Mouse (Mus musculus) liver, postnatal 0 days (tissue): Measurements from ENCODE around the gene Noto. TPM values are rescaled to one million over a fixed set of nuclear protein-coding genes. Genes with fewer than 3 reads are reported as not detected.

Experiments used
- ATAC-seq: fragments of 200-750 bp; cut with Nextera tagmentation; 2 replicates; pipeline ENCODE4 v1.8.0; 2017; ENCODE audit warnings: mild to moderate bottlenecking, moderate library complexity
- DNase-seq: peaks from one replicate; pipeline ENCODE4 v3.0.0-alpha.2; 2016
- H3K27ac ChIP-seq: fragments of 300-500 bp; sonication (generic); 2 replicates; pipeline ENCODE4 v1.5.1; 2014; ENCODE audit warnings: antibody characterized with exemption, moderate library complexity, mild to moderate bottlenecking, low read depth
- H3K27me3 ChIP-seq: fragments of 300-500 bp; sonication (generic); 2 replicates; pipeline ENCODE4 v1.6.1; 2014; ENCODE audit warnings: low read length, control low read depth, mixed read lengths; ENCODE audit not compliant: insufficient read depth
- H3K36me3 ChIP-seq: fragments of 300-500 bp; sonication (generic); replicated peaks from 2 replicates; pipeline ENCODE4 v1.6.1; 2014; ENCODE audit warnings: mild to moderate bottlenecking, control low read depth, low read length, moderate library complexity, mixed read lengths; ENCODE audit not compliant: insufficient read depth
- H3K4me1 ChIP-seq: fragments of 300-500 bp; sonication (generic); 2 replicates; pipeline ENCODE4 v1.6.1; 2014; ENCODE audit warnings: antibody characterized with exemption, mild to moderate bottlenecking, control low read depth; ENCODE audit not compliant: insufficient read depth
- H3K4me2 ChIP-seq: fragments of 300-500 bp; sonication (generic); 2 replicates; pipeline ENCODE4 v1.6.1; 2014; ENCODE audit warnings: low read depth, mild to moderate bottlenecking, low read length, moderate library complexity, mixed read lengths
- H3K4me3 ChIP-seq: fragments of 300-500 bp; sonication (generic); 2 replicates; pipeline ENCODE4 v1.5.1; 2014; ENCODE audit warnings: low read depth, low read length
- H3K9ac ChIP-seq: fragments of 300-500 bp; sonication (generic); replicated peaks from 2 replicates; pipeline ENCODE4 v1.6.1; 2014; ENCODE audit warnings: mild to moderate bottlenecking, moderate library complexity
- H3K9me3 ChIP-seq: fragments of 300-500 bp; sonication (generic); 2 replicates; pipeline ENCODE4 v1.6.1; 2016; ENCODE audit warnings: mild to moderate bottlenecking, control low read depth, low read length, mixed read lengths
- CTCF ChIP-seq: sonication (generic); IDR thresholded peaks from 2 replicates; pipeline ENCODE4 v1.5.1; 2016; ENCODE audit warnings: antibody characterized with exemption, low read depth
- EP300 ChIP-seq: IDR thresholded peaks from 2 replicates; pipeline ENCODE4 v1.6.1; 2016; ENCODE audit warnings: antibody characterized with exemption, low read depth, mild to moderate bottlenecking
- WGBS: fragments of 180-500 bp; shearing (Covaris S2); extraction: QIAGEN DNeasy Blood & Tissue Kit; methylation state at CpG from one replicate; pipeline ENCODE4 v1.1.7; 2014; ENCODE audit not compliant: insufficient replicate concordance; 5-methylcytosine and 5-hydroxymethylcytosine counted together
- polyA plus RNA-seq: library from polyadenylated mRNA; unstranded; fragments of >200 nt; fragmentation: Nextera tagmentation; extraction: Ambion mirVana; gene quantifications from 2 replicates; pipeline ENCODE4 v1.2.1, GENCODE M21; 2015

The Noto gene
- polyA plus RNA-seq, 1 experiment from 2014 or later, result not detected

DNA sequence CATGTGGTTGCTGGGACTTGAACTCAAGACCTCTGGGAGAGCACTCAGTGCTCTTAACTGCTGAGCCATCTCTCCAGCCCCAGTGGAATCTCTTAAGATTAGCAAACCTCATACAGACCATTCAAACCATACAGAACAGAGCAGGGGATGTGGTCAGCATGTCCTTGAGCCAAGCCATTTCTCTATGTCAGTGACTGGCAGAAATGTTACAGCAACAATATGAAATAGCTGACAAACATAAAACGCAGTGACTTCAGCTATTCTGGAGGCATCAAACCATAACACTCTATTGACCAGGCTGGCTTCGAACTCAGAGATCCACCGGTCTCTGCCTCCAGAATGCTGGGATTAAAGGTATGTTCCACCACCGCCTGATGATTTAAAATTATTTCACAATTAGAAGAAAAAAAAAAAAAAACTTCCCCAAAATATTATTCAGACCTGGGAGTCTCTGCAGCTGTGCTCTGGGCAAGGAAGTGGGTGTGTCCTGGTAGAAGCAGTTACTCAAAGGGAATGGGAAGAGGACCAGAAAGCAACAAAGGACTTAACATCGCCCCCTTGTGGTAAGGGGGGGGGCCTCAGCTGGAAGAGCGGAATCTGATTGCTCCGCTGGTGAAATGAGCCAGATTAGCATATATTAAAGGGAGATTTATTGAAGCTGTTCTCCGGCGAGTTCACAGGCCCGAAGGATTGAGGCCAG lies 43.3 kb upstream of the Noto start:
- WGBS, result 26% methylated on average over 10 of the region's 10 CpGs
- Histone ChIP-seq H3K4me3 (no peak overlapping the region), H3K27me3 (no peaks in the 10 kb centered on the region), H3K9ac (no peak overlapping the region), H3K9me3 (no peaks in the 10 kb centered on the region), H3K4me1 (peaks cover 12% of the 10 kb centered on the region), H3K36me3 (no peaks in the 10 kb centered on the region), H3K27ac (no peak overlapping the region), H3K4me2 (peak overlapping the region; percentile 68)
- ATAC-seq (peak; percentile 68), DNase-seq (peak; percentile 76)
- TF ChIP-seq CTCF (peak; percentile 88), EP300 (no peak)

DNA sequence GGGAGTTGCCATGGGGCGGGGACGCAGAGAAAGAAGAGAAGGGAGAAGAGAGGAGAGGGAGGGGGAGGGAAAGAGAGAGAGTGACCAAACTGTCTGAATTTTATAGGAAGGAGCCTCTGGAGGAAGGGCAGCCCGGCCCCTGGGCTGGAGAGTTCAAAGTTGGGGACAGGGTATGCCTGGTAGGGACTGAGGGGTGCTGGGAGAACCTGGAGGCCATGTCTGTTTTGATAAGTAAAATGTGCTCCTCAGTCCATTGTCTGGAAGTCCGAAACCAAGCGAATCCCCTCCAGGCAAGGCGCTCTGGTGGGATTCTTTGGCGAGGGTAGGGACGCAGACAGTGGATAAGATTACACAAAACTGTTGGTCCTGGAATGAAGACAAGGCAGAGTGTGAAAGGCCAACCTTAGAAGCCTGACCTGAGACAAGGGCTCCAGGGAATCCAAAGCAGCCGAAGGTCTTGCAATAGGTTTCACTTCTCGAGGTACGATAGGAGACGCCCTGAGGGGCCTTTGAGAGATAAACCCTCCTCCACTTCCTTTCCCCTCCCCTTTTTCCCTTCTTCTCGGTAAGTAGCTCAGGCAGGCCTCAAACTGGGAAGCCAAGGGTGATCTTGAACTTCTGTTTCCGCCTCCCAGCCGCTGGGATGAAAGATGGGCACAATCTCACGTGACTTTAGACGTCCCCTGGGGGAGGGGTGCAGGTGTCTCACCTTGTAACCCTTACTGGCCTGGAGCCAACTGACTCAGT lies 42.6 kb upstream of the Noto start:
- no peaks in the 10 kb centered on the region for H3K9me3 ChIP-seq
- TF ChIP-seq EP300 (no peak), CTCF (no peak)
- 0 out of 2 replicates have a peak overlapping the region, but pooled peaks have one; percentile 2 for H3K9ac ChIP-seq
- no peaks in the 10 kb centered on the region for H3K36me3 ChIP-seq
- WGBS, result 23% methylated on average over 16 of the region's 17 CpGs
- DNase-seq, result no peak
- H3K4me2 ChIP-seq, result peak overlapping the region; percentile 68
- no peak overlapping the region for H3K27ac ChIP-seq
- H3K4me3 ChIP-seq, result no peak overlapping the region
- 0 out of 2 replicates have a peak, but pooled peaks have one; percentile 19 for ATAC-seq
- H3K27me3 ChIP-seq, result no peaks in the 10 kb centered on the region
- peaks cover 10% of the 10 kb centered on the region for H3K4me1 ChIP-seq

DNA sequence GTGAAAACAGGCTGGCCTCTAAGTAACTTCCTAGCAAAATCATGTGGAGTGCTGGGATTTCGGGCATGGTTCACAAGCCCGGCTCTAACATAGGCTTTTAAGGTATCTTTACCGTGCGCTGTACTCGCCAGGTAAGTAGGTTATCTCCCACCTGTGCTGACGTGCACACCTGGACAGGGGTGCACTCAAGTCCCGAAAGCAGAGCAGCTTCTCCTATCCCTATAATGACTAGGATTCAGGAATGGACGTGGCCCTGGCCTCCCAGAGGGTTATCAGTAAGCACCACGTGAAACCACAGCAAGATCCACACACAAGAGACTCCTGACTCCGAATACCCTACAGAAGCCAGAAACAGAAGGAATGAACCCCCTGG lies 42.1 kb upstream of the Noto start:
- H3K36me3 ChIP-seq, result no peaks in the 10 kb centered on the region
- no peaks in the 10 kb centered on the region for H3K27me3 ChIP-seq
- no peaks in the 10 kb centered on the region for H3K9me3 ChIP-seq
- H3K9ac ChIP-seq, result no peak overlapping the region
- peaks cover 10% of the 10 kb centered on the region for H3K4me1 ChIP-seq
- no peak overlapping the region for H3K4me3 ChIP-seq
- ATAC-seq (no peak), DNase-seq (no peak)
- WGBS, result 67% methylated on average over 10 of the region's 10 CpGs
- H3K27ac ChIP-seq, result no peak overlapping the region
- TF ChIP-seq EP300, result no peak
- TF ChIP-seq CTCF, result no peak
- H3K4me2 ChIP-seq, result no peak overlapping the region

DNA sequence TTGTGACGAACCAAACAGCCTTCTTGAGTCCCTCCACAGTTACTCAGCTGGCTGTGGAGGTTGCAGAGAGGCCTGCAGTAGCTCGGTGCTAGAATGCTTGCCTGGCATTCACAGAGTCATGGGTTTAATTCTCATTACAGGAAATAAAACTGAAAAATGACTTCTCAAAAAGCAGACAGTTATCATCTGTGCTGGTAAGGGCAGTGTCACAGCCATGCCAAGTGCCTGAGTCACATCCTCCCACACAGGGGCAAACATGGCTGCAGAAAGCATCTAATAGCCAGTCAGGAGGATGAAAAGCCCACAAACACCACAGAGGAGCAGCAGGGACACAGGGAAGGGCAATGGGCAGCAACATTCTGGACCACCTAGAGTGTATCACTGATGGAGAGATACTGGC lies 40.9 kb upstream of the Noto start:
- no peak overlapping the region for H3K9ac ChIP-seq
- no peaks in the 10 kb centered on the region for H3K36me3 ChIP-seq
- H3K27ac ChIP-seq, result no peak overlapping the region
- no peak for DNase-seq
- H3K4me2 ChIP-seq, result no peak overlapping the region
- ATAC-seq, result no peak
- 68% methylated on average over 2 of the region's 2 CpGs for WGBS
- H3K4me1 ChIP-seq, result peaks cover 10% of the 10 kb centered on the region
- TF ChIP-seq EP300 (no peak), CTCF (no peak)
- H3K4me3 ChIP-seq, result no peak overlapping the region
- H3K27me3 ChIP-seq, result 0 out of 2 replicates have a peak, but pooled peaks cover 2% of the 10 kb centered on the region
- no peaks in the 10 kb centered on the region for H3K9me3 ChIP-seq

DNA sequence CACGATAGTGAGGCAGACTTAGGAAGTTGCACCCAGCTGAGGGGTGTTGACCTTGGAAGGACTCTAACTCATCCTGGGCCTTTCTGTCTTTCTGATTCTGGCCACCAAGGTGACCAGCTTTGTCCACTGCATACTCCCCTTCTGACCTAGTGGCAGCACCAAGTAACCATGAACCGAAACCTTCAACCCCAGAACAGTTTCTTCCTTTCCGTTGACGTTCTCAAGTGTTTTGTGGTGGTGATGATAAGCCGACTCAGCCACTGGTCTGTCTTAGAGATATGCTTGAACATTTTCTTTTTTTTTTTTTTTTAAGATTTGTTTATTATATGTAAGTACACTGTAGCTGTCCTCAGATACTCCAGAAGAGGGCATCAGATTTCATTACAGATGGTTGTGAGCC lies 35.1 kb upstream of the Noto start:
- H3K27ac ChIP-seq, result no peak overlapping the region
- no peaks in the 10 kb centered on the region for H3K9me3 ChIP-seq
- ATAC-seq (peak; percentile 47), DNase-seq (no peak)
- no peaks in the 10 kb centered on the region for H3K36me3 ChIP-seq
- H3K4me3 ChIP-seq, result no peak overlapping the region
- H3K4me2 ChIP-seq, result peak overlapping the region; percentile 9; the same call in 1 of the 2 replicates
- TF ChIP-seq CTCF (no peak), EP300 (peak; percentile 66)
- 0 out of 2 replicates have a peak, but pooled peaks cover 2% of the 10 kb centered on the region for H3K27me3 ChIP-seq
- H3K4me1 ChIP-seq, result no peaks in the 10 kb centered on the region
- WGBS, result 30% methylated on average over 5 of the region's 5 CpGs
- no peak overlapping the region for H3K9ac ChIP-seq

DNA sequence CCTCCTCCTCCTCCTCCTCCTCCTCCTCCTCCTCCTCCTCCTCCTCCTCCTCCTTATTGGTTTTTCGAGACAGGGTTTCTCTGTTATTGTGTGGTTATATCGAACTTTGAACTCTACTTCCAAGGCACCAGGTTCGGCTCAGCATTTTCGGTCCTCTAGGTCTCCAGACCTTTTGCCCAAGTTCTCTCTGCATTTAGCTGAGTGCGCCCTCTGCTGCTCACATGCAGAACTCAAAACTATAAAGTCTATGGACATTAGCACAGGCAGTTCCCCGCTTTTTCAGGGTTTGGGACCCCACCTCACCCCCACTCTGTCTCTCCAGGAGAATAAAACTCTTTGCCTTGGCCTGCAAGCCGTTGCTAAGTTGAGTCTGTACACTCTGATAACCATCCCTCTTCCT lies 31.9 kb upstream of the Noto start:
- H3K9ac ChIP-seq, result no peak overlapping the region
- WGBS, result 14% methylated on average over 5 of the region's 7 CpGs
- peak; percentile 81 for TF ChIP-seq CTCF
- TF ChIP-seq EP300, result no peak
- ATAC-seq (no peak), DNase-seq (peak; percentile 71)
- H3K4me3 ChIP-seq, result no peak overlapping the region
- H3K4me2 ChIP-seq, result no peak overlapping the region
- H3K36me3 ChIP-seq, result no peaks in the 10 kb centered on the region
- no peak overlapping the region for H3K27ac ChIP-seq
- H3K27me3 ChIP-seq, result 0 out of 2 replicates have a peak, but pooled peaks cover 2% of the 10 kb centered on the region
- H3K4me1 ChIP-seq, result no peaks in the 10 kb centered on the region
- H3K9me3 ChIP-seq, result 0 out of 2 replicates have a peak, but pooled peaks cover 3% of the 10 kb centered on the region
